Mouse (Mus musculus) heart, adult 11 months (tissue): ENCODE data around the gene Wdsub1.
"Not testable (repeated sequence)": the region's sequence is repeated elsewhere in the genome, so short reads cannot be mapped to it uniquely, and the experiment has no call there.

Experiments used
- DNase-seq: peaks from one replicate; pipeline ENCODE4 v3.0.0; 2022

Wdsub1 gene

DNA sequence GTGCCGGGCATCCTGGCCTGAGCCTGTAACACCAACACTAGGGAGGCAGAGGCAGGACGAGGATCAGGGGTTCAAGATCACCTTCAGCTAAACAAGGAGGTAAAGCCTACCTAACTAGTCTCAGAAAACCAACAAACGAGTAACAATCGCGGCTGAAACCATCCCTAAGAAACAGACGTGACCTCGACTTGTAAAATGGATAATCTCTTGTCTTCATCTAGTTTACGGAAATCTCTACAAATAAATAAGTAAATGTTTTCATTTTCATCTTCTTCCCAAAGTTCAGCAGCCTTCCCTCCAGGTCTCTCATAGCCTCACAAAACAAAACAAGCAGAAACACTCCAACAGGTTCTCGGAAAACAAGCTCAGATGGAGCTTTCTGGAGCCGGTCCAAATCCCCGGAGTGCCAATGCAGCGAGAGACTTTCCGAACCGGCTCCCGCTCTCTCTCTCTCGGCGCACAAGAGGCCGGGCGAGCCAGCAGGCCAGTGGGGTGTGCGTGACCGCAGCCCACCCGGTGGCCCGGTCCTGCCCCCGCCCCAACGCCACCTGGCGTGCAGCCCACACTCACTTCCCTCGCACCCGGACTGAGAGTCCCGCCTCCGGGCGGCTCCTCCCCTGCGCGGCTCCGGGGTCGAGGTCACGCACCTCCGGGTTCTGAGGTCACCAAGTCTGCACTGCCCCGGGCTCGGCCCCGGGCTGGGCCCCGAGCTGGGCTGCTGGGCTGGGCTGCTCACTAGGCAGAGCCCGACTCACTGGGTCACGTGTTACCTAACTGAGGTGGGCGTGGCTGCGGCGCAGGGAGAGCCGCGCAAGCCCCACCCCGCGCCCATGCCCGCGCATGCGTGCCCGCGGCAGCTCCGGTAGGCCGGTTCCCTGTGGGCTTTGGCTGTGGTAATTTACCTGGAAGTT lies at the start of gene Wdsub1:
Gene Wdsub1, minus strand, starts transcription at position 761 of the 911 bp plus-strand sequence.
- peak; percentile 100 for DNase-seq

DNA sequence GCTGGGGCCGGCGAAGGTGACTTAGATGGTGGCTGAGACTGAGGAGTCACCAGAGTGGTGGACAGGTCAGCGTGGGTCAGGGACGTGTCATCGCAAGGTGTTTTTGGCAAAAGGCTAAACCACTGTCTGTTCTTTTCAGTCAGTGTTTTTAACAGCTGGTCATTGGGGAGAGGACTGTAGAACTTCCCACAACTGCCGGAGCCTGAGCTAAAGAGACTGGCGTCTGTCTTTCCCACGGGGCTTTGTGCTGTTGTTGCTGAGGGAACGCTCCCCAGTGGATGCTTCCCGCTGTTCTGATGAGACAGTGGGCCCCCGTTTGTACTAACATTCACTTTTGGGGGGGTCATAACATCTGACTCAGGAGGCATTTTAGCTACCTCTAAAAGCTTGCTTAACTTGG lies 31.2 kb upstream of the Wdsub1 start:
- DNase-seq: peak; percentile 62

DNA sequence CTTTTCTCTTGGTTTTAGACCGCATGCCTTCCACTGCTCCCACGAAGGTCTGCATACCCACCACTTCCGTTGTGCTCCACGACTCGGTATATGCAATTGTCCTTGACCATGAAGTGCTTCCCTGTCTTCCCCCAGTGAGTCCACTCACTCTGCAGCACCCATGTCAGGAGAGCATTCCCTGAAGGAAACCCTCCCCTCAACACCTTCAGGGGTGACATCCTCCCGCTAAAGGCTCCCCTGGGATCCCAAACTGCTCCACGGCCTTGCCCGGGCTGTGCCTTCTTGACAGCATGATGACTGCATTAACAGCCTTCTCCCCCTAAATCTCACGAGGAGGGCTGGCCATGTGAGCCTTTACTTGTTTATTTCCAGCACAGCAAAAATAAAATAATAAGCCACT lies 25.7 kb upstream of the Wdsub1 start:
- DNase-seq: peak; percentile 67

DNA sequence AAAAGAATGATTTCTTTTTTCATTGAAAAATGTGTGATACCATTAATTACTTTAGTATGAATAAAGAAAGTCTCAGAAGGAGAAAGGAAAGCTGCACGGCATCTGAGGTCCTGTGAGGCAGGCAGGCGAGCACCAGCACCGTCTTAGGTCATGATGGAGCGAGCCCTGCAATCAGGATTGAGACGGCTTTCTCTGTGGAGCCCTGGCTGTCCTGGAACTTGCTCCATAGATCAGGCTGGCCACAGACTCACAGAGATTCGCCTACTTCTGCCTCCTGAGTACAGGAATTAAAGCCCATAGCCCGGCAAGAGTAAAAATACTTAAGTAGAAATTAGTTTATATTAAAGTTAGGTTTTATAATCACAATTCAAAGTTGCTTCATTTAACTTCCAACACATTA lies 21.6 kb upstream of the Wdsub1 start:
- DNase-seq: peak; percentile 67

DNA sequence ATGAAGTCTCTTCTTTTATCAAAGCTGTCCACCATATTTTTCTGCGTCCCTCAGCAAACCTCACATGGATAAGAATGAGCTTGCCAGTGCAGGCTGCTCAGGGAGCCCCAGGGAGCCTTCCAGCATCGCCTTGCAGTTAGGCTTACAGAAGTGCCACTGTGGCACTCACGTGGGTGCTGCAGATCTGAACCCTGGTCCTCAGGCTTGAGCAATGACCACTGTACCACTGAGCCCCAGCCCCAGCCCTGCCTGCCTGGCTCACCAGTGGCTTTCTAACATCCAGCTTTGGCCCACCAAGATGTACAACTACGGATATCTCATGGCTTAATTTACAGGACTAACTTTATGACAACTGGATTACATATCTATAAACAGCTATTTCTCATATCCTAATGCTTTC lies 16.3 kb upstream of the Wdsub1 start:
- peak; percentile 87 for DNase-seq

DNA sequence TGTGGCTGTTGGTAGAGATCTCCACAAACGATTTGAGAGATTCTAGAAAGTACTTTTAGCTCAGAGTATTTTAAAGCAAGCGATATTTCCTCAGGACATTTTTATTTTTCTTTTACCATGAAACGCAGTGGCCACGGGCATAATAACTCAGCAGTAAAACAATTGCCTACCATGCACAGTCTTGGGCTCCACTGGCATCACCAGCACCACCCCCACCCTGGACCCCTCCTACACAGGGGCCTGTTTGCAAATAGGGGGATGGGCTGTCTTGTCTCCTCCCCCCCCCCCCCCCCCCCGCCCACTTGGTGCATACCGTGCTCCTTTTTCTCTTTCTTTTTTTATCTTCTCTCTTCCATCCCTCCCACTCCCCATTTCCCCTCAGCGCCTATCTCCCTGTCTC lies 15.7 kb upstream of the Wdsub1 start:
- DNase-seq: peak; percentile 43

DNA sequence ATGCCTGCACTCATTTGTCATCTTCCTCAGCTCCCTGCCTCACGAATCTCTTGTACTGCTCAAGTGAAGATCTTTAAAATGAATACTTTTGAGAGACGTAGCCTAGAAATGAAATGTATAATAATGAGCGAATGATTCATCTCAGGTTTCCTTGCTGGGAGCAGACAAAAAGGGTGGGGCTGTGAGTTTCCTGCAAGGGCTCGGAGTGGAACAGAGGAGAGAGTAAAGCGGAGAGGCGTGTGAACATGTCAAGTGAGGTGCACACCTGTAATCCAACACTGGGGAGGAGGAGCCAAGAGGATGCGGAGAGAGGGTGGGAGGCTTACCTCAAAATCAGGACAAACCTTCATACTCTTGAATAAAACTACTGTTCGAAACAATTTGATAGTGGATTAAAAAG lies 14.4 kb upstream of the Wdsub1 start:
- peak; percentile 68 for DNase-seq

DNA sequence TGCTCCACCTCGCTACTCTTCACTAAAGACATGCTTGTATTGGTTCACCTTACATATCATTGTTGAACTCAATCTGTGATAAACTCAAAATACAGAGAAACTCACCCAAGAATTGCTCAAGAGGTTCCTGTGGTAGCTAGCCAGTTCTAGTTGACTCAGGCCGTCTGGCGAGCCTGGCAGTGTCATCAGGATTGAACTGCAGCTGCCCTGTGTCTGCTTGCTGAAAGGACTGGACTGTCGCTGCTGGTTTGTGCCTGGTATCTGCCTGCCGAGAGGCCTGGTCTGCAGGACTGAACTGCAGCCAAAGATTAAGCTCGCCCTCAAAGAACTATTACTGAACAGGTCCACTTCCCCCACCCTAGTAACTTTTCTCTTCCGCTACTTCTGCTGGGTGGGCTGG lies 14.0 kb upstream of the Wdsub1 start:
- DNase-seq: peak; percentile 90

DNA sequence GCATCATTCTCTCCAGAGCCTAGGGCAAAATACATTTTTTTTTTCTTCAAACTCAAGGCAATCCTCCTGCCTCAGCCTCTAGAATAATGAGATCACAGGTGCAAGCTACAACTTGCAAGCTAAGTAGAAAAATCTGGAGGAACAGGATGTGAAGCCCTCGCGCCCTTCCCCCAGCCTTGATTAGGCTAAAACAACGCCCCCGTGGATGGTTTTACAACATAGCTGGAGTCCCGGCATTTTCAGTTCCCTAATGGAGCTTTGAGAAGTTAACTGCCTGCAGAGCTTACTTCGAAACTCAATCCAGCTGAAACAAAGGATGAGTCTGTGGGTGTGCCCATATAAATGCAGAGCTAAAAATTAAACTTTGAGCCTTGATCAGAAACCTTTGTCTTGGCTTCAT lies 7.3 kb upstream of the Wdsub1 start:
- peak; percentile 94 for DNase-seq

DNA sequence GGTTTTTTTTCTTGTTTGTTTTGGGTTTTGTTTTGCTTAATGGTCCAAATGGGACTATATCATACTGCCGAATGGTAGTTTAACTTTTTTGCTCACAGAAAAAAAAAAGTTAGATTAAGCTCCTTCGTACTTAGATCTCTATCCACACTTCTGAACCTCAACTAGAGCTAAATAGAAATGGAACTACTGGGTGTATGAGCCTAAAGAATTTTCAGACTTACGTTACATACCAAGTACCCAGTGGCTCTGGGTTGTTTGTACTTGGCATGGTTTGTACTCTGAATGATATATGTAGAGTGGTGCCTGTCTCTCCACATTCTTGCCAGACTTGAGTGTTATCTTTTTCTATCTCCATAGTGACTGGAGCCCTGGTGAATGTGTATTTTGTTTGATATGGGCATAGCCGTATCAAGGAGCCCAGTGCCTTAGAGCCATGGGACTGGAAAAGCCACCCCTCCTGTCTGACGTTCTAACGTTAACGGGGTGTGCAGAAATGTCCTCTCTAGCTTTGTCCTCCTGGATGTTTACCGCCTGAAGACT lies 421 bp upstream of the Wdsub1 start:
- DNase-seq: no peak

DNA sequence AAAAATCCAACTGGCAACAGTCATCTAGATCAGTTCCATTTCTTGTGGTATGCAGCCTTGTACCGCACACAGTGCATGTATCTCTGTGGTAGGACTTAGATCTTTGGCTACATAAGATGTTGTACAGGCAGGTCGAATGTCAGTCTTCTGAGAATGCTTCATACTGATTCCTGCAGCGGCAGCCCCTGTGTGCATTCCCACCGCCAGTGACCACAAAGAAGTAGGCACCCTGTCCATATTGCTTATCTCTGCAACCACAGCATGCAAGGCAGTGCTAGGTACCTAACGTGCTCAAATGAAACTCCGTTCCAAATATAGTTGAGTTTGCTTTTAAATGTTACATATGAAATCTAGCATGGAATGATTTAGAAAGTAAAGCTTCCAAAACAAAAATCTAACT lies 987 bp downstream of the Wdsub1 start:
- peak; percentile 77 for DNase-seq

DNA sequence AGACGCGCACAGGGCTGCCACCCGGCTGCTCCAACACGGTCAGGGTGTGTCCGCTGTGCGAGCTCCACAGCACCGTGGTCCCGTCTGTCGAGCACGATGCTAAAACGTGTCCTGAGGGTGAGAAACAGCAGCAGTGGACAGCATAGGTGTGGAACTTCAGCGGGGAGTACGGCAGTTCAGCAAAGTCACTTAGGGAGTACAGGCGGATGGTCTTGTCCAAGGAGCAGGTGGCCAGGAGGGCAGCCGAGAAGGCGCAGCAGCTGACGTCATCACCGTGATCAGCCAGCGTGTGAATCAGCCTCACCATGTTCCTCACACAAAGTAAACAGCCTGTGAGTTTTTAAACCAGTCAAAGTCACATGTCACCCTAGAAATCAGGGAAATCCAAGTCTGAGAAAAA lies 4.2 kb downstream of the Wdsub1 start:
- DNase-seq: no peak

DNA sequence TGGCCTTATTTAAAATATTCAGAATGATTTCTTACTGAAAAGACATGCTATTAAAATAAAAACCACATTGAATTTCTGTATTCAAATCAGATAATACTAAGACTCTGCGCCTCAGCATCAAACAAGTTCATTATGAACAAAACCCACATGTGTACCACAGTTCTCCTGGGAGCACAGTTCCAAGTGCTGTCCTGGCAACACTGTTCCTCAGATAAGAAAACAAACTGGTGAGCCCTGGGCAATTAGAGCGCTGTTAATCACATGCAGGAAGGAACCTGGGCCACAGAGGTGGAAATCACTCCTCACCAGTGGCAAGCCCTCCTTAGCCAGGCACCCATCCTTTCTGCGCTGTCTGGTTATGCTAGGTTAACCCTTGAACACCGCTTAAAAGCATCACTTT lies 5.1 kb downstream of the Wdsub1 start:
- no peak for DNase-seq

DNA sequence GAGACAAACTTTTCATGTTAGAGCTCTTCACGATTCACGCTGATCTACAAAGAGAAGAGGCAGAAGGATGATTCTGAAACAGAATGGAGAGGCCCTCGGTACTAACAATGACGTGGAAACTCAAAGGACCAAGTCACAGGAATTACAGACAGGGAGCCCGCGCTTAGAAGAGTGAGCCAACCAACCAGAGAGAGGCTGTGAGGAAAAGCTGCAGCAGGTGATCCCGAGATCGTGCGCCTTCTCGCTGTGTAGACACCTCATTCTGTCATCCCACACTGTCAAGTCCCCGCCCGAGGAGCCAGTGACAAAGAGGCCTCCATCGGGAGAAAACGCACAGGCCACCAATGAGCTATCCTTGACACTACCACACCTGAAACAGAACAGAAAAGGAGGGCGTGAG lies 5.9 kb downstream of the Wdsub1 start:
- DNase-seq: no peak

DNA sequence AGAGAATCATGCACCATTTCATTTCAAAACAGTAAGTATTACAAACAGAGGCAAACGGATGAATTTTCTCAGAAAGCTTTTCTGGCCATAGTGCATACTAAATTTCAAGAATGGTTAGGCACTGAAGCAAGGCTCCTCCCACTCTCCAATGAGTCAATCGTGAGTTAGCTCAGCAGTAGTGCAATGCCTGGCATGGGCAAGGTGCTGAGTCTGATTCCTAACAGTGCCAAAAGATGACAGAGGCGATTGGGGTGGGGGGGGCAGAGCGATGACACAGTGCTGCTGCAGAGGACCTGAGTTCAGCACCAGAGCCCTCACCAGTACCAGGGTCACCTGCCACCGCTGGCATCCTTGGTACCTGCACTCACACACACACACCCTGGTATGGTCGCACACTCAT lies 11.9 kb downstream of the Wdsub1 start:
- DNase-seq: no peak

DNA sequence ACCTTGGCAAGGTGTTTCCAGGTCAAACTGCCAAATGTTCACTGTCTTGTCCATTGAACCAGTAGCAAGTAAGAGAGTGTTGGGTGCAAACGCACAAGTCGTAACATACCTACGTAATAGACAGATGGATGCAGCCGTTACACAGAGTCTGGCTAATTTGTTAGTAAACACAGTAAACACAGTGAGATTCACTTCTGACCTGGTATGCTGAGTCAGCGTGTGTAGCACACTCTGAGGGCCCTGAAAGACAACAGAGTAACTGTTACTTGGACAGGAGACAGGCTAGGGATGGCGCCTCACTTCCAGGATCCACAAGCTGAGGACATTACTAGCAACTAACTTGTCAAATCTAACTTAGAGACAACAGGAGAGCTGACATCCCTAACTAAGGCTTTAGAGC lies 19.8 kb downstream of the Wdsub1 start:
- DNase-seq: no peak

DNA sequence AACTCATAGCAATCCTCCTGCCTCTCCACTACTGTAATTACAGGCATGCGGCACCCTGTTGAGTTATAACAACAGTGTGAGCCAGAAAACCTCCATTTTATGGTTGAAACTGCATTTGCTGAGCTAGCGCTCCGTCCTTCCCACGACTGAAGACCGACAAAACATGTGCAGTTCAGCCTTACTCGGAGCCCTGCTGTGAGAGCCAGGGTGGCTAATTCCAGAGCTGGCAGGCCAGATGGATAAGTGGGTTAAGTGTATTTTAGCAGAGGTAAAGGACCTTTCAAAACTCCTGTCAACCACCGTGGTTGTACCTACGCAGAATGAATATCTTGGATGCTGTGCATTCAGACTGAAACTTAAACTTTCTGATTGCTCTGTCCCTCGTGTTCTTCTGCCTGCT lies 28.0 kb downstream of the Wdsub1 start:
- no peak for DNase-seq

DNA sequence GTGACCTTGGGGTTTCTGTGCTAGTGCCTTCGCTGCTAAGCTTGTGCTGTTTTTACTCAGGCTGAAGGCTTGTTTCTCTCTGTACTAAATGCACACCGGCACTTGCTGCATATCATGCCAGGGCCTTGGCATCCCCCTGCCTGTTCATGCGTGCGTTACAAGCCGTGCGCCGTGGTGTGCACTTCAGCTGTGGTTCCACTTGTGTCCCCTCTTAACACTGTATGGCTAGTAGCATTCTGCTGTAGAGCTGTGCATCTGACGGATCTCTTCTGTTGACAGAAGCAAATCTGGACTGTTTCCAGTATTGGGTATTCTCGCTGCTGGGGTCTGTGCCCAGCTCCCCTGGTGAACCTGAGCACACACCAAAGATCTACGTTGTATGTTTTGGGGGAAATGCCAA lies 28.8 kb downstream of the Wdsub1 start:
- DNase-seq: no peak

DNA sequence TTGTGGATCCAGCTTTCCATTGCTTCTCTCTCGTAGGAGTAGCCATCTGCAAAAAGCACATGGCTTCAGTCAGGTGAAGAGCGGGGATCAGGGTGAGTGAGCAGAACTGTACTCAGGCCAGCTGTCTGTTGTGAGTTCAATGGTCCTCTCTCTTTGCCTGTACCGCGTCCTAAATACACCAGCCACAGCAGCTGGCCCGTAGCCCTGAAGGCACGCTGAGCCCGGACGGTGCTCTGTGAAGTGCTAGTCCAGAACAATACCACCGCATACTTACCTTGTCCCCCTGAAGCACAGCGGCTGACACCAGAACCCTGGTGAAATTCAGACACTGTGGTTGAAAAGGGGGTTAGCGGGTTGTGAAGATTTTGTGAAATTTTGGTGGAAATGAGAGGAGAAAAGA lies 29.5 kb downstream of the Wdsub1 start:
- DNase-seq: peak; percentile 89

DNA sequence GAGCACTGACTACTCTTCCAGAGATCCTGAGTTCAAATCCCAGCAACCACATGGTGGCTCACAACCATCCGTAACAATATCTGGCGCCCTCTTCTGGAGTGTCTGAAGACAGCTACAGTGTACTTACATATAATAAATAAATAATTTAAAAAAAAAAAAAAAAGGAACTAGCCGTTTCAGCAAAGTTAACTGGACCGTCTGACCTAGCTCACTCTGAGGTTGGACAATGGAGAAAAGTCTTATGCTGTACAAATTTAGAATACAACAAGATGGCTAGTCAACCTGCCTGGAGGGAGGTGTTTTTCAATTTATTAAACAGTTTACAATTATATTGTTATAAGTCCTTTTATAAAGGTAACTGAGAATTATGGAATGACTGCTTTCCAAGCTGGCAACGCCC lies 30.5 kb downstream of the Wdsub1 start:
- DNase-seq: not testable (repeated sequence)

DNA sequence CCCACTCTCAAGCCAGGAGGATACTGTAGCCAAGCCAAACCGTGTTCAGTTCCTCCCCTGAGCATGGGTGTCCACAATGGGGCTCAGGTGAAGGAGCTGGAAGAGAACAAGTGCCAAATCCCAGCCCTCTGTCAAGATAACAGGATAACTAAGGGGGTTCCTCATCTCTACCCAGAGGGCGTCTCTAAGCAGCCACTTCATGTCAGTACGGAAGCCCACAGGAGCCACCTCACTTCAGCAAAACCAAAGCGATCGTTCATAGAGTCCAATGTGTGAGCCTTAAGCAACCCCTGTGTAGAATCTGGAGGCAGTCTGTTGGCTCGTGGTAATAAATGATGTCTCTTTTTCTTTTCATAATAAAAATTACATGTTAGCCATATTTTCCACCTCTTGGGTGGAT lies 38.5 kb downstream of the Wdsub1 start:
- DNase-seq: no peak

DNA sequence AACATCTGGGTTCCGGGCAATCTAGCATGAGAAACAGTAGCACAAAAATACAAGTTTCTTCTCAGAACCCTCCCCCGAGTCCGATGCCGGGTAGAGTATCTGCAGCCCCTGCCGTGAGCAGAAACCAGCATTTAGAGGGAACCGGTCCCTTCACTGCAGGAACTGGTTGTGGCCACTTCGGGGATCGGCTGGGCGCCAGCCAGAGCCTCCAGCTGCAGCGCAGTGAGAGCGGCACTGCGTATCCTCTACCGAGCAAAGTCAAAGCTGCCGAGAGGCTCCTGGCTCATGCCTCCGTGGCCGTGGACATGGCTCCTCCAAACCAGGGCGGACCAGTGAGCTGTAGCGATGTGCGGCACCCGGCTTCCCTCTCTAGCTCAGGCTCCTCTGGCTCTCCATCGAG lies 39.2 kb downstream of the Wdsub1 start:
- peak; percentile 89 for DNase-seq

DNA sequence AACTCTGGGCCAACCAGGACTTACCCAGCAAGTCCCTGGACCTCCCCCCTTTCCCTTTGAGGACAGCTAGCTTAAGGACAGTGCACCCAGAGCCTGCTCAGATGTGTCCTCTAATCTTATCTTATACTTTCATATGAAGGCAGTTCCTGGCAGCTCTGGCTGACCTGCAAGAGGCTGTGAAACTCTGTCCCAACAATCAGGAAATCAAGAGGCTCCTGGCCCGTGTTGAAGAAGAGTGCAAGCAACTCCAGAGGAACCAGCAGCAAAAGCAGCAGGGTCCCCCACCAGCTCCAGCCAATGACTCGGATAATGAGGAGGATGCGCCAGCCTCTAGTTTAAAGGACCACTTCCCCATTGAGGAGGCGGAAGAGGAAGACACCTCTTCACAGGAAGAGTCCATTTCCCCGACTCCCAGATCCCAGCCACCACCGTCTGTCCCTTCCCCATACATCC lies 39.8 kb downstream of the Wdsub1 start:
- peak; percentile 87 for DNase-seq

DNA sequence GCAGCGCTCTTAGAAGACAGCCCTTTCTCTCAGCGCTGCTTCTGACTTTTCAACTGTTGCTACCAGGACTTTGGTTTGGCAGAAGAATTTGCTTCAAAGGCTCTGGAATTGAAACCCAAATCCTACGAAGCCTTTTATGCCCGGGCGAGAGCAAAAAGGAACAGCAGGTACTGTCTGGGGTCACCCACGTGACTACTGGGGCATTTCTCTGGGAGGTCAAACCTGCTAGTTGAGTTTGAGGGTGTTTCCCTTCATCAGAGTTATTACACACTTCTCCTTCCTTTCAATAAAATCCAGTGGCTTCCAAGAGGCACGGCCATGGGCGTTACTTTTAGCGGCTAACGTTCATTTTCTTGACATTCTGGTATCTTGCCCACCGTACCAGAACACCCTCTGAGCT lies 40.4 kb downstream of the Wdsub1 start:
- DNase-seq: no peak
